Mouse (Mus musculus) megakaryocyte, embryonic 14.5 days (primary cell): ENCODE results near the gene Disc1. TPM values are rescaled to one million over a fixed set of nuclear protein-coding genes. Genes with fewer than 3 reads are reported as not detected.

Source experiments
- H3K27me3 ChIP-seq: replicated peaks from 2 replicates; pipeline ENCODE3; 2012; ENCODE audit warnings: inconsistent platforms
- H3K36me3 ChIP-seq: replicated peaks from 2 replicates; pipeline ENCODE3; 2012; ENCODE audit warnings: low read length, inconsistent platforms, mixed read lengths
- H3K4me1 ChIP-seq: 2 replicates; pipeline ENCODE4 v1.6.1; 2012; ENCODE audit warnings: inconsistent platforms
- H3K4me3 ChIP-seq: replicated peaks from 2 replicates; pipeline ENCODE3; 2012; ENCODE audit warnings: moderate library complexity, mild to moderate bottlenecking, inconsistent platforms
- H3K9me3 ChIP-seq: 2 replicates; pipeline ENCODE4 v1.6.1; 2012; ENCODE audit warnings: inconsistent platforms
- FLI1 ChIP-seq: IDR thresholded peaks from 2 replicates; pipeline ENCODE4 v1.6.1; 2012; ENCODE audit warnings: low read length, inconsistent platforms, mixed read lengths
- GATA1 ChIP-seq: IDR thresholded peaks from 3 replicates; pipeline ENCODE4 v1.6.1; 2012; ENCODE audit warnings: mixed read lengths, low read length, inconsistent platforms, borderline replicate concordance
- polyA plus RNA-seq: library from polyadenylated mRNA; stranded (reverse); fragments of >175 nt; gene quantifications from 2 replicates; pipeline ENCODE4 v1.2.3, GENCODE M21; 2012; ENCODE audit warnings: low replicate concordance; ENCODE audit not compliant: insufficient read depth

Disc1 gene
- polyA plus RNA-seq, 1 experiment = 0.19 TPM

GRCm38 (mm10) chr8:125040587-125041375 lies 13.2 kb upstream of the Disc1 start:
- TF ChIP-seq FLI1 (no peak), GATA1 (no peak)
- Histone ChIP-seq H3K36me3 (peaks cover 50% of the 10 kb centered on the region), H3K9me3 (peaks cover 17% of the 10 kb centered on the region)

GRCm38 (mm10) chr8:125041496-125041895 lies 12.5 kb upstream of the Disc1 start:
- no peak overlapping the region for H3K4me3 ChIP-seq
- H3K4me1 ChIP-seq = peaks cover 12% of the 10 kb centered on the region
- TF ChIP-seq GATA1 = no peak
- TF ChIP-seq FLI1 = no peak
- peaks cover 43% of the 10 kb centered on the region for H3K36me3 ChIP-seq
- H3K27me3 ChIP-seq = no peaks in the 10 kb centered on the region
- H3K9me3 ChIP-seq = peaks cover 17% of the 10 kb centered on the region

More at GRCm38 (mm10) chr8:125040587-125041375, 13.2 kb upstream of the Disc1 start:
- Histone ChIP-seq H3K27me3 (no peaks in the 10 kb centered on the region), H3K4me1 (peaks cover 12% of the 10 kb centered on the region), H3K4me3 (no peak overlapping the region)

- TF ChIP-seq GATA1 (no peak), FLI1 (no peak)
- peaks cover 12% of the 10 kb centered on the region for H3K4me1 ChIP-seq
- peaks cover 25% of the 10 kb centered on the region for H3K36me3 ChIP-seq
- H3K9me3 ChIP-seq = peaks cover 17% of the 10 kb centered on the region
- no peaks in the 10 kb centered on the region for H3K27me3 ChIP-seq
- no peak overlapping the region for H3K4me3 ChIP-seq
These were observed 10.6 kb upstream of the Disc1 start for GRCm38 (mm10) chr8:125043394-125043793.

GRCm38 (mm10) chr8:125043935-125044334 lies 10.1 kb upstream of the Disc1 start:
- Histone ChIP-seq H3K4me3 (no peak overlapping the region), H3K27me3 (peaks cover 2% of the 10 kb centered on the region), H3K9me3 (peaks cover 17% of the 10 kb centered on the region), H3K4me1 (peaks cover 12% of the 10 kb centered on the region), H3K36me3 (peaks cover 19% of the 10 kb centered on the region)
- TF ChIP-seq GATA1 = no peak
- no peak for TF ChIP-seq FLI1

GRCm38 (mm10) chr8:125045760-125046159 lies 8.2 kb upstream of the Disc1 start:
- peaks cover 17% of the 10 kb centered on the region for H3K27me3 ChIP-seq
- peaks cover 2% of the 10 kb centered on the region for H3K9me3 ChIP-seq
- peaks cover 11% of the 10 kb centered on the region for H3K4me1 ChIP-seq
- H3K4me3 ChIP-seq = no peak overlapping the region
- H3K36me3 ChIP-seq = peaks cover under 1% of the 10 kb centered on the region
- TF ChIP-seq FLI1 = no peak
- TF ChIP-seq GATA1 = no peak

GRCm38 (mm10) chr8:125049051-125049750 lies 4.8 kb upstream of the Disc1 start:
- Histone ChIP-seq H3K36me3 (no peaks in the 10 kb centered on the region), H3K4me1 (peaks cover 17% of the 10 kb centered on the region), H3K27me3 (peaks cover 52% of the 10 kb centered on the region), H3K4me3 (no peak overlapping the region), H3K9me3 (peaks cover 10% of the 10 kb centered on the region)
- TF ChIP-seq GATA1 (no peak), FLI1 (no peak)

GRCm38 (mm10) chr8:125049826-125050225 lies 4.2 kb upstream of the Disc1 start:
- H3K9me3 ChIP-seq = peaks cover 10% of the 10 kb centered on the region
- H3K27me3 ChIP-seq = peaks cover 58% of the 10 kb centered on the region
- H3K36me3 ChIP-seq = no peaks in the 10 kb centered on the region
- no peak for TF ChIP-seq FLI1
- no peak for TF ChIP-seq GATA1
- peaks cover 19% of the 10 kb centered on the region for H3K4me1 ChIP-seq
- no peak overlapping the region for H3K4me3 ChIP-seq

GRCm38 (mm10) chr8:125052026-125052425 lies 2.0 kb upstream of the Disc1 start:
- TF ChIP-seq GATA1 (no peak), FLI1 (no peak)
- Histone ChIP-seq H3K36me3 (no peaks in the 10 kb centered on the region), H3K9me3 (peaks cover 10% of the 10 kb centered on the region), H3K27me3 (peaks cover 69% of the 10 kb centered on the region), H3K4me3 (no peak overlapping the region), H3K4me1 (peaks cover 18% of the 10 kb centered on the region)

- no peaks in the 10 kb centered on the region for H3K36me3 ChIP-seq
- peak overlapping the region; percentile 91 for H3K4me3 ChIP-seq
- TF ChIP-seq FLI1 (no peak), GATA1 (no peak)
- peaks cover 10% of the 10 kb centered on the region for H3K9me3 ChIP-seq
- H3K4me1 ChIP-seq = peaks cover 22% of the 10 kb centered on the region
- H3K27me3 ChIP-seq = peaks cover 68% of the 10 kb centered on the region
These were observed 428 bp downstream of the Disc1 start for GRCm38 (mm10) chr8:125054436-125054810.

- TF ChIP-seq FLI1 = no peak
- TF ChIP-seq GATA1 = no peak
- Histone ChIP-seq H3K9me3 (no peaks in the 10 kb centered on the region), H3K4me3 (no peak overlapping the region), H3K27me3 (peaks cover 21% of the 10 kb centered on the region), H3K36me3 (no peaks in the 10 kb centered on the region), H3K4me1 (peaks cover 8% of the 10 kb centered on the region; the same call in 1 of the 2 replicates)
These were observed 6.9 kb downstream of the Disc1 start for GRCm38 (mm10) chr8:125060904-125061303.
